Mouse (Mus musculus): ENCODE data around the gene Dmrtc1a. TPM values are rescaled to one million over a fixed set of nuclear protein-coding genes. Genes with fewer than 3 reads are reported as not detected.
"Not testable (repeated sequence)": the region's sequence is repeated elsewhere in the genome, so short reads cannot be mapped to it uniquely, and the experiment has no call there.

The Dmrtc1a gene
- polyA plus RNA-seq (2012; rRNA removed), result 19.4 and 26.1 TPM in 2 replicates

DNA sequence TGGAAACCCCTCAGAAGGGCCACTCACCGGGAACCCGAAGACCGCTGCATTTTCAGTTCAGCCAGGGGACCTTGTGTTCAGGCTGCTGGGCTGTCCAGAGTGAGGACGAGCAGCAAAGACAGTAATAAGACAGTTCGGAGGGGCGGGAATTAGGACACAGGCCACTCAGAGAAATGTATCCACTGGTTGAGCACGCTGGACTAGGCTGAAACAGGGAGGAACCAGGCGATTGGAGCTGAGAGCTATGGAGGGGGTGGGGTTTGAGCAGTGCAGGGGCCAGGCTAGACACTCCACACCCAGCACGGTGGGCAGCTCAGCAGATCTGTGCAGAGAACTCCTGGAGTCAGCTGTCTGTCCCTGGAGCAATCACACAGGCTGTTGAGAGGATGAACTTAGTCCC, at the start of gene Dmrtc1a, which contains the start of gene 1700011M02Rik:
Gene Dmrtc1a (minus strand): TSS at position 101 of the 400 bp plus-strand sequence.
Gene 1700011M02Rik (plus strand): TSS at position 319 of the 400 bp plus-strand sequence.
- not testable (repeated sequence) for DNase-seq (ENCODE audit: low read depth)

GRCm38 (mm10) chrX:102950136-102950535, 41.6 kb upstream of the Dmrtc1a start:
- not testable (repeated sequence) for DNase-seq (ENCODE audit: low read depth)

GRCm38 (mm10) chrX:102936743-102937142, 28.3 kb upstream of the Dmrtc1a start:
- no peak for DNase-seq (ENCODE audit: low read depth)

GRCm38 (mm10) chrX:102934395-102934764, 25.9 kb upstream of the Dmrtc1a start:
- DNase-seq (ENCODE audit: low read depth), result no peak

DNA sequence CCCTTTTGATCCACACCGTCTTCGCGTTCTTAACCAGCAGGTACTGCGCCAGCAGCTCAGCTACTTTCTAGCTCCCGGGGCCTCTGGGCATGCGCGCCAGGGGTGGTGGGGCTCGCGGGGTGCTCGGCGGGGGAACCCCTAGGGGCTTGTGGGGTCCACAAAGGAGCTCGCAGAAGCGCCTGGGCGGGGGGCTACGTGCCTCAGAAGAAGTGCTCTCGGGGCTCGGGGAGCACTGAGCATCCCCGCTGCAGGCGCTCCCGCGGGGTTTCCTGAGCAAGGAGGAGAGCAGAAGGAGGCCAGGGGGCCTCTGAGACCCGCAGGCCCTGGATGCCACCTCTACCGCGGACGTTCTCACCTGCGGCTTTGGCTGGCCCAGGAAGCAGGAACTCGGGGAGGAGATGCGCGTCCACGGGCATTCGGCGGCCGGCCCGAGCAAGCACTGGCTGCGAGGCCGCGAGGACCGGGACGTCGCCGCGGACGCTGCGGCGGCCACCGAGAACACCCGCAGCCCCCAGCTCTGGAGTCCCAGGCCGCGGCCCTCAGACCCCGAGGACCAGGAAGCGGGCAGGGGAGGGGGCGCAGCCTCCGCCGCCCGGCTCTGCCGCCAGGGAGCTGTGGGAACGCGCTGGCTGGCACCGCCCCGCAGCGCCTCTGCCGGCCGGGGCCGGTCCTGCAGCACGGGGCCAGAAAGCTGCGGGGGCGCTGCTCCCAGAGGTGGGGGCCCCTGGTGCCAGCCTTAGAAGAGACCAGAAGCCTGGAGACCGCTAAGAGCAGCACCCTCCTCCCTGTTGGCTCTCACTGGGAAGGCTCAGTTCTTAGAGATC, 25.3 kb upstream of the Dmrtc1a start:
- DNase-seq (ENCODE audit: low read depth), result no peak

DNA sequence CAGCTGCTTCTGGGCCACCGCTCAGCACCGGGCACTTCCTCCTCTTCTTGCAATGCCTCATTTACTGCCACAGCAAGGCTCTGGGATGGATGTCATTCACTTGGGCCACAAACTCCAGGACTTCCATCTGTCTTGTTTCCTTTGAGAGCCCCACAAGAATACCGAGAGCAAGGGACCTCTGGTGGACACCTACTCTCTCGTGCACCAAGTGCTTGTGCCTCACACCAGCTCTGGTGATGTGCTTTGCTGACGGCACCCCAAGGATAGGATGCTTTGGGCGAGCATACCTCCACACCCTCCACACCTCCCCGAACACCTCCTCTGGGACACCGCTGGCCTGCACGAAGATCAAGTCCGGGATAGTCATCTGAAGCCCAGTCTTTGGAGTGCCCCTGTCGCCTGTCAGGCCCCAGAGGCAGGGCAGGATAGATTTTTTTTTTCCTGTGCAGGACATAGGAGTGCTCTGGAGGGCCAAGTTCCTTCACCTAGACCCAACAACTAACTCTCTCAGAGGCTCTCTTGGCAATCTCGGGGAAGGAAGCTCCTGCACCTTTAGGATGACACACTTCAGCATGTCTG, 24.6 kb upstream of the Dmrtc1a start:
- no peak for DNase-seq (ENCODE audit: low read depth)

DNA sequence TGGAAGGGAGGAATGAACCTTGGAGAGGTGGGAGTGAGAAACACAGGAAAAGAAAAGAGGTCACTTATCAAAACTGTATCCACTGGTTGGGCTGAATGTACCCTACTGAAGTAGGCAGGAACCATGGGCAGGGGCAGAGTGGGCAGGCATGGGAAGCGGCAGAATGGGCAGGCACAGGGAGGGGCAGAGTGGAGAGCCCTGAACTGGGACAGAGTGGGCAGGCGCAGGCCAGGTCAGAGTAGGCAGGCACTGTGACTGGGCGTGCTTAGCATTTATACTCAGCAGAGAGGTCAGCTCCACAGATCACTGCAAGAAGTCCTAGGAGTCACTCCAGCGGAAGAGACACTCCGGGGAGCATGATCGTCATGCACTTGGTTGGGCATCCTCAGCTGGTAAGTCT, 19.6 kb upstream of the Dmrtc1a start, which contains the start of gene 1700018G05Rik:
Gene 1700018G05Rik (plus strand): TSS at position 301 of the 400 bp plus-strand sequence.
- DNase-seq (ENCODE audit: low read depth), result not testable (repeated sequence)

DNA sequence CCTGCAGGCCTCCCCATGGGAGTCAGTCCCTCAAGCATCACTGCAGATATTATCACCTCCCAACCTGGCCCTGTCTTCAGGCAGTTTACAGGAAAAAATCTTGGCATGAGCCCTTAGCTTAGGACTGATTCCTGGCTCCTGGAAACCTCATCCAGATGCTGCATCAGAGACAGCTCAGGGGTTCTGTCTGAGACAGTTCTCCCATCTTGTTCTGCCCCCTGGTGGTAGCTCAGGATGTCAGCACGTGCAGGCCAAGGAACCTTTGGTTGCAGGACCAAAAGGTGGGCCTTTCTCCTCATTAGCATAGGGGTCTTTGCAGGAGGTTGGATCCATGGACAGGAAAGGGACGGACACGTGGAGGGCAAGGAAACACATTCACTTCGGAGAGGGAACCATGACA, 18.2 kb upstream of the Dmrtc1a start:
- not testable (repeated sequence) for DNase-seq (ENCODE audit: low read depth)

DNA sequence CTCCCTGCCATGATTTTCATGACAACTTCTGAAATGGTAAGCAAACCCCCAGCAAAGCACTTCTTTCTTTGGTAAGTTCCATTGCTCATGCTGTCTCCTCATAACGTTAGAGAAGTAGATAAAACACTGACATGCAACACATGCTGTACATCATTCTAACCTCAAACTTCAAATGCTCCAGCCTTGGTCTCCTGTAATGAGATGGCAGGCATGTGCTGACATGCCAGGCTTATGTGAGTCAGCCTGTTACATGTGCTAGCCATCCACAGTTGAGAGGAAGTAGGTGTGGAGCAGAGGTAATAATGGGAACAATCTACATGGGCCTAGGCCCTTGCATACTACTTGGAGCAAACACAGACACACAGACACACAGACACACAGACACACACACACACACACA, 6.3 kb upstream of the Dmrtc1a start:
- DNase-seq (ENCODE audit: low read depth), result not testable (repeated sequence)

DNA sequence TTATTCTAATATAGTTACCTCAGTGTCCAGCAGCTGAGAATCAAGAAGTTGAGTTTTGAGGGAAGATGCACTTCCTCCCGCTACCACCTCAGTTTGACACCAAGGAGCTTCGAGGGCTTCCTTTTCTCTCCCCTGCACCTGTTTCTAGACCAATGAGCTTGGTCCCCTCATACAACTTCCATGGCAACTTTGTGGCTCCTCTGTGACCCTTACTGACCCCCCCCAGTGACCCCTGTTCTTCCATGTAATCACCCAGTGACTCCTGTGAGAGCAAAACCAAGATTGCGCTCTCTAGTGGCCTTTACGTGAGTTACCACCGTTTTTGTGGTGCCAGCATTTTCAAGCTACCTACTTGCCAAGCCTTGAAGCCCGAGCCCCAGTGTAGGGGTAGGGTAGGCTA, 40.6 kb downstream of the Dmrtc1a start, which contains the start of gene 1700031F05Rik:
Gene 1700031F05Rik (minus strand): TSS at position 101 of the 400 bp plus-strand sequence.
- DNase-seq (ENCODE audit: low read depth), result no peak

DNA sequence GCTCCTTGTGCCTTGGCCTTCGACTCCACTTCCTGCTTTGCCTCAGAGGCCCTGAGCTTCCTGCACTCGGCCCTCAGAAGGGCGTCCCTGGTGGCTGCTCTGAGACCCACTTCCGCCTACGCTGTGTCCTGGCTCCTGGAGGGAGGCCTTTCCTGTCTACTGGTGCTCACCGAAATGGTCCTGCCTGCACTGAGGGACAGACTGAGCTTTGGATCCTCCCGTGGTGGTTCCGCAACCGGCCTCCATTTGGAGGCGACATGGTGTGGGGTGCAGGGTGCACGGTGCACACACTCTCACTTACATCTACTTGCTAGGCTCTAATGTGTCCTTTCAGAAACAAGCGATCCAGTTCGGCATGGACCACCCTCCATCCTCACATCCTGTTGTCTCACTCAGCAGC, 54.0 kb downstream of the Dmrtc1a start, which contains the start of gene Dmrtc1c2:
Gene Dmrtc1c2 (minus strand): TSS at position 101 of the 400 bp plus-strand sequence.
- not testable (repeated sequence) for DNase-seq (ENCODE audit: low read depth)

Other genes starting within 250 kb of the Dmrtc1a start
- not detected in 2 replicates for gene Gm3880, start 221.7 kb downstream of the Dmrtc1a start, polyA plus RNA-seq (2012; rRNA removed)
- 0.48 TPM in 1 of 2 replicates, not detected in the other for gene Gm9112, start 201.1 kb downstream of the Dmrtc1a start, polyA plus RNA-seq (2012; rRNA removed)
- not detected in 2 replicates for gene Dmrtc1b, start 200.8 kb downstream of the Dmrtc1a start, polyA plus RNA-seq (2012; rRNA removed)
- gene Dmrtc1c1, start 105.7 kb downstream of the Dmrtc1a start, polyA plus RNA-seq (2012; rRNA removed), result not detected in 2 replicates
- gene Dmrtc1c2, start 54.1 kb downstream of the Dmrtc1a start, polyA plus RNA-seq (2012; rRNA removed), result 0.18 and 0.20 TPM in 2 replicates
- 0.26 TPM in 1 of 2 replicates, not detected in the other for gene 1700031F05Rik, start 40.7 kb downstream of the Dmrtc1a start, polyA plus RNA-seq (2012; rRNA removed)
- gene 1700011M02Rik, start 218 bp upstream of the Dmrtc1a start, polyA plus RNA-seq (2012; rRNA removed), result not detected in 2 replicates
- 22.5 and 34.8 TPM in 2 replicates for gene 1700018G05Rik, start 19.7 kb upstream of the Dmrtc1a start, polyA plus RNA-seq (2012; rRNA removed)

Measured in gonadal fat pad, adult 2 months (tissue).